Mouse (Mus musculus) lung, postnatal 0 days (tissue): ENCODE measurements at regions not wholly inside any gene's neighbourhood (a gene's known extent, or its start where the extent isn't known, plus 50 kb on each side); places are given as distances from the start of the nearest gene placed in this dataset.

ENCODE experiments used
- CTCF ChIP-seq: IDR thresholded peaks from 2 replicates; pipeline ENCODE4 v1.5.1; 2016; ENCODE audit warnings: antibody characterized with exemption, mild to moderate bottlenecking
- EP300 ChIP-seq: IDR thresholded peaks from 2 replicates; pipeline ENCODE4 v1.6.1; 2016; ENCODE audit warnings: antibody characterized with exemption, mild to moderate bottlenecking, control low read depth

- TF ChIP-seq CTCF: no peak
- TF ChIP-seq EP300: no peak
Measured at GRCm38 (mm10) chr12:48729851-48730250, 652.6 kb upstream of the Foxg1 start.
